Mouse (Mus musculus): ENCODE results near the gene Rnf150. TPM values are rescaled to one million over a fixed set of nuclear protein-coding genes. Genes with fewer than 3 reads are reported as not detected.

The Rnf150 gene
- total and polyA plus RNA-seq, 3 experiments = not detected

- Histone ChIP-seq H3K27me3 (ENCODE audit: control insufficient read depth in 1 of 2, insufficient read depth in 2 of 2, low read length in 2 of 2) (no peaks in the 10 kb centered on the region), H3K36me3 (ENCODE audit: control insufficient read depth in 1 of 2, insufficient read depth in 2 of 2, low read length in 2 of 2) (peaks cover 0 to 6% of the 10 kb centered on the region in 2 experiments; a peak in 2 of 4 replicates), H3K9me3 (replicated peaks; ENCODE audit: insufficient read depth, low read length) (no peaks in the 10 kb centered on the region), H3K27ac (ENCODE audit: control insufficient read depth, low read depth, low read length) (no peak overlapping the region), H3K4me1 (ENCODE audit: control insufficient read depth in 1 of 2, insufficient read depth in 2 of 2, low read length in 2 of 2) (peaks cover 0 to 12% of the 10 kb centered on the region in 2 experiments; a peak in 2 of 4 replicates), H3K9ac (ENCODE audit: control insufficient read depth, low read depth, low read length, poor library complexity, severe bottlenecking) (no peak overlapping the region), H3K4me3 (ENCODE audit: control insufficient read depth in 1 of 2, insufficient read depth in 1 of 2, low read depth in 2 of 2, low read length in 2 of 2) (no peak overlapping the region), H3K79me2 (ENCODE audit: control insufficient read depth, insufficient read depth, low read length, poor library complexity) (no peaks in the 10 kb centered on the region)
- DNase-seq (ENCODE audit: low read depth, low spot score) = no peak
- no peak for TF ChIP-seq POLR2AphosphoS2 (IDR thresholded peaks at IDR 0.05; ENCODE audit: low read length)
- TF ChIP-seq EP300 (IDR thresholded peaks at IDR 0.05; ENCODE audit: low read depth in 1 of 2, low read length in 2 of 2) = no peak
- no peak for TF ChIP-seq NELFE (IDR thresholded peaks at IDR 0.05; ENCODE audit: low read depth, low read length)
- no peak for TF ChIP-seq MYB (IDR thresholded peaks at IDR 0.05; ENCODE audit: low read depth, low read length)
Measured at GRCm38 (mm10) chr8:82919676-82920075, 56.5 kb downstream of the Rnf150 start.

- H3K4me3 ChIP-seq (ENCODE audit: control insufficient read depth in 1 of 2, insufficient read depth in 1 of 2, low read depth in 2 of 2, low read length in 2 of 2) = no peak overlapping the region
- no peaks in the 10 kb centered on the region for H3K27me3 ChIP-seq (ENCODE audit: control insufficient read depth in 1 of 2, insufficient read depth in 2 of 2, low read length in 2 of 2)
- no peak overlapping the region for H3K27ac ChIP-seq (ENCODE audit: control insufficient read depth, low read depth, low read length)
- TF ChIP-seq E2F4 (IDR thresholded peaks at IDR 0.05; ENCODE audit: borderline replicate concordance, low read depth, low read length) (no peak), GABPA (IDR thresholded peaks at IDR 0.05; ENCODE audit: low read depth, low read length) (no peak), MYC (IDR thresholded peaks at IDR 0.05; ENCODE audit: low read depth, low read length) (no peak), ZC3H11A (IDR thresholded peaks at IDR 0.05; ENCODE audit: low read depth, low read length) (no peak), HCFC1 (IDR thresholded peaks at IDR 0.05; ENCODE audit: low read depth, low read length) (no peak), CHD1 (IDR thresholded peaks at IDR 0.05; ENCODE audit: low read depth, low read length) (no peak), MAZ (IDR thresholded peaks at IDR 0.05; ENCODE audit: low read depth, low read length) (no peak), CTCF (IDR thresholded peaks at IDR 0.05 in 2 of 3, conservative IDR thresholded peaks at IDR 0.05 in 1 of 3; ENCODE audit: control insufficient read depth in 1 of 3, insufficient read depth in 1 of 3, low read depth in 2 of 3, low read length in 3 of 3, poor library complexity in 1 of 3, severe bottlenecking in 1 of 3) (no peak), ZMIZ1 (IDR thresholded peaks at IDR 0.05; ENCODE audit: low read depth, low read length) (no peak), RAD21 (IDR thresholded peaks at IDR 0.05; ENCODE audit: low read depth, low read length) (no peak), EP300 (IDR thresholded peaks at IDR 0.05; ENCODE audit: low read depth in 1 of 2, low read length in 2 of 2) (no peak), ZNF384 (IDR thresholded peaks at IDR 0.05; ENCODE audit: low read depth, low read length) (no peak), MYB (IDR thresholded peaks at IDR 0.05; ENCODE audit: low read depth, low read length) (no peak), BHLHE40 (IDR thresholded peaks at IDR 0.05; ENCODE audit: borderline replicate concordance, low read depth, low read length) (no peak), POLR2A (IDR thresholded peaks at IDR 0.05; ENCODE audit: control insufficient read depth in 1 of 2, insufficient read depth in 1 of 2, low read depth in 1 of 2, low read length in 2 of 2, poor library complexity in 1 of 2) (no peak), SMC3 (IDR thresholded peaks at IDR 0.05; ENCODE audit: low read depth, low read length) (no peak), UBTF (IDR thresholded peaks at IDR 0.05; ENCODE audit: borderline replicate concordance, insufficient read depth, low read depth, low read length) (no peak), KAT2A (conservative IDR thresholded peaks at IDR 0.05; ENCODE audit: low read depth, low read length) (no peak), ELF1 (IDR thresholded peaks at IDR 0.05; ENCODE audit: low read depth, low read length) (no peak), TBP (IDR thresholded peaks at IDR 0.05; ENCODE audit: low read depth, low read length) (no peak)
- H3K4me1 ChIP-seq (ENCODE audit: control insufficient read depth in 1 of 2, insufficient read depth in 2 of 2, low read length in 2 of 2) = peaks cover 0 to 11% of the 10 kb centered on the region in 2 experiments; a peak in 2 of 4 replicates
- H3K9me3 ChIP-seq (replicated peaks; ENCODE audit: insufficient read depth, low read length) = no peaks in the 10 kb centered on the region
- no peaks in the 10 kb centered on the region for H3K79me2 ChIP-seq (ENCODE audit: control insufficient read depth, insufficient read depth, low read length, poor library complexity)
- H3K9ac ChIP-seq (ENCODE audit: control insufficient read depth, low read depth, low read length, poor library complexity, severe bottlenecking) = no peak overlapping the region
- DNase-seq (ENCODE audit: low read depth, low spot score) = no peak
- peaks cover 0 to 4% of the 10 kb centered on the region in 2 experiments; a peak in 2 of 4 replicates for H3K36me3 ChIP-seq (ENCODE audit: control insufficient read depth in 1 of 2, insufficient read depth in 2 of 2, low read length in 2 of 2)
Measured at GRCm38 (mm10) chr8:82920124-82920523, 57.0 kb downstream of the Rnf150 start.

Data from MEL (cell line).